Mouse (Mus musculus) ES-E14 (cell line): ENCODE data around the gene Dclk1. TPM values are rescaled to one million over a fixed set of nuclear protein-coding genes. Genes with fewer than 3 reads are reported as not detected.
"Not testable (repeated sequence)": the region's sequence is repeated elsewhere in the genome, so short reads cannot be mapped to it uniquely, and the experiment has no call there.

ENCODE experiments used
- DNase-seq: peaks from one replicate; pipeline ENCODE4 v3.0.0-alpha.2; 2013; ENCODE audit warnings: low read depth, low spot score
- H3K27ac ChIP-seq: 2 replicates; pipeline ENCODE4 v1.5.1; 2012; ENCODE audit warnings: low read depth, mild to moderate bottlenecking, low read length, moderate library complexity, mixed read lengths; ENCODE audit not compliant: poor library complexity, insufficient read depth, severe bottlenecking
- H3K36me3 ChIP-seq: 2 replicates; pipeline ENCODE4 v1.6.1; 2012; ENCODE audit warnings: mild to moderate bottlenecking, low read length, moderate library complexity, mixed read lengths; ENCODE audit not compliant: control insufficient read depth, poor library complexity, insufficient read depth, severe bottlenecking
- H3K4me1 ChIP-seq, 2 experiments: fragments of 150-350 bp in 1 of 2; sonication (generic) in 1 of 2; 2 replicates each; pipeline ENCODE4 v1.6.1; 2012; ENCODE audit warnings: low read length in 2 of 2, mild to moderate bottlenecking in 1 of 2, mixed read lengths in 1 of 2; ENCODE audit not compliant: control insufficient read depth in 2 of 2, insufficient read depth in 2 of 2, poor library complexity in 1 of 2
- H3K4me3 ChIP-seq, 2 experiments: fragments of 150-350 bp in 1 of 2; sonication (generic) in 1 of 2; 2 replicates each; pipeline ENCODE4 v1.5.1; 2012; ENCODE audit warnings: low read length in 2 of 2, low read depth in 1 of 2, mild to moderate bottlenecking in 1 of 2, mixed read lengths in 1 of 2; ENCODE audit not compliant: insufficient read depth in 1 of 2, poor library complexity in 1 of 2, severe bottlenecking in 1 of 2
- H3K9ac ChIP-seq: 2 replicates; pipeline ENCODE4 v1.6.1; 2012; ENCODE audit warnings: low read depth, mild to moderate bottlenecking, low read length, mixed read lengths; ENCODE audit not compliant: poor library complexity, insufficient read depth, severe bottlenecking
- H3K9me3 ChIP-seq: fragments of 150-350 bp; sonication (generic); 2 replicates; pipeline ENCODE4 v1.6.1; 2012; ENCODE audit warnings: low read depth, mild to moderate bottlenecking, low read length; ENCODE audit not compliant: control insufficient read depth, insufficient read depth
- CHD2 ChIP-seq: IDR thresholded peaks from 2 replicates; pipeline ENCODE4 v1.6.1; 2014; ENCODE audit warnings: mild to moderate bottlenecking, low read depth, low read length, inconsistent platforms
- HCFC1 ChIP-seq: IDR thresholded peaks from 2 replicates; pipeline ENCODE4 v1.6.1; 2012; ENCODE audit warnings: low read length, inconsistent platforms, borderline replicate concordance; ENCODE audit not compliant: insufficient read depth
- MAFK ChIP-seq: IDR thresholded peaks from 2 replicates; pipeline ENCODE4 v1.6.1; 2014; ENCODE audit warnings: mild to moderate bottlenecking, low read depth, low read length, inconsistent platforms; ENCODE audit not compliant: insufficient read depth
- ZC3H11A ChIP-seq: IDR thresholded peaks from 2 replicates; pipeline ENCODE4 v1.6.1; 2012; ENCODE audit warnings: low read depth, mild to moderate bottlenecking, inconsistent platforms, low read length, borderline replicate concordance
- ZNF384 ChIP-seq: IDR thresholded peaks from 2 replicates; pipeline ENCODE4 v1.6.1; 2012; ENCODE audit warnings: low read depth, low read length, inconsistent platforms
- in situ Hi-C, 2 experiments: fragments of 600-800 bp; cut with MboI; formaldehyde crosslinking; loops; one replicate each; pipeline ENCODE4 v1.15.1; 2025; ENCODE audit warnings: low sequenced_read_pairs in 2 of 2, inconsistent platforms in 1 of 2; ENCODE audit not compliant: unreplicated experiment in 2 of 2
- total RNA-seq: library from RNA; depleted of rRNA; stranded (reverse); fragments of 300-350 nt; gene quantifications from 2 replicates; pipeline ENCODE4 v1.2.3, GENCODE M21; 2012

Gene Dclk1
- total RNA-seq, 1 experiment, result 1.7 TPM

DNA sequence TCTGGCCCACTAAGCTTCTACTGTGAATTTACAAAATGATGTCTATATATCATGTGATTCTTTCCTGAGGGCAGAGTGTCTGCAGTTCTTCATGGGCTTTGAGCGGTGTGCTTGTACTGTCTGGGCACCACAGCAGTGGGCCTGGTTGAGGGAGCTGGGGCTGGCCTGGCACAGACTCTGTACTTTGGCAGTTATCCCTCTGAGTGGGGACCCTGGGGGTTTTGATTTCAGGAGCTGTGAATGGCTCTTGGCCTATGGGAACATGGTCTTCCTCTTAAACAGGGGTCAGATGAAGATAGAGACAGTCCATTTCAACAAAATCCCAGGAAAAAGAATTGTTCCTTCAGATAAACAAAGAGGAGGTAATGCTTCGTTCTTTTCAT, 45.8 kb upstream of the Dclk1 start:
- TF ChIP-seq CHD2 (no peak), ZC3H11A (no peak), ZNF384 (no peak), MAFK (no peak), HCFC1 (no peak)
- H3K9ac ChIP-seq, result no peak overlapping the region
- H3K4me3 ChIP-seq, result no peak overlapping the region
- no peak for DNase-seq
- H3K9me3 ChIP-seq, result no peaks in the 10 kb centered on the region
- H3K4me1 ChIP-seq, result no peaks in the 10 kb centered on the region
- H3K27ac ChIP-seq, result no peak overlapping the region
- H3K36me3 ChIP-seq, result no peaks in the 10 kb centered on the region; the same call in 1 of the 2 replicates
- in situ Hi-C loops, result no loop called here

DNA sequence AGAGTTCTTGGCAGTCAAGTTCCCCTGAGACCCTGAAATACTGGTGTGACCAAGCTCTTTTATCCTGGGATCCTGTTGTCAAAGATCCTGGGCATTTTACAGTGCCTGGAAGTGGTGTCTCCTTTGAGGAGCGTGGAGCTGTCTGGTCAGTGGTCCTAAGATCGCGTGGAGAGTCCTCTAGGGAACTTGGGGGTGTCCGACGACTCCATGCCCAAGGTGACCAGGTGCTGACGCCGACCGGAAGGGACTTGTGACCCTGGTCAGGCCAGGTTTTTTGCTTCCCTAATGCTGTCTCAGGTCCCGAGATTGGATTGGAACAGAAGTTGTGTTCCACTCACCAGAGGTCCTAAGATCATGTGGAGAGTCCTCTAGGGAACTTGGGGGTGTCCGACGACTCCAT, 38.5 kb upstream of the Dclk1 start:
- H3K27ac ChIP-seq, in situ Hi-C loops, H3K9ac ChIP-seq, H3K4me1 ChIP-seq, H3K4me3 ChIP-seq, DNase-seq, H3K36me3 ChIP-seq, H3K9me3 ChIP-seq: not testable (repeated sequence)

DNA sequence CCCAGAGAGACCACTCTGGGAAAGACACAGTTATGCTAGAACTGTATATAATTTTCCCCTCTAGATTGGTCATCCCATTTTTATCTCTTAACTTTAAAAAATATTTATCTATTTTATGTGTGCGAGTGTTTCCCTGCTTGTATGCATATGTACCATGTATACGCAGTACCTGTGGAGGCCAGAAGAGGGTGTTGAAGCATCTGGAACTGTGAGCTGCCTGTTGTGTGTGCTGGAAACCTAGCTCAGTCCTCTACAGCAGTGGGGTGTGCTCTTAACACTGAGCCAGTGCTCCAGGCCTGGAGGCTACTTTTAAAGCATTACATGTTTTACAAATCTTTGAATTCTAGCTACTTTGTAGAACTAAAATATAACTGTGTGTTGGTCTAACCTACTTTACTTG, 35.8 kb upstream of the Dclk1 start:
- in situ Hi-C loops, result no loop called here
- no peak overlapping the region for H3K4me3 ChIP-seq
- no peaks in the 10 kb centered on the region for H3K9me3 ChIP-seq
- DNase-seq, result no peak
- H3K36me3 ChIP-seq, result no peaks in the 10 kb centered on the region; the same call in 1 of the 2 replicates
- TF ChIP-seq CHD2, result no peak
- TF ChIP-seq HCFC1, result no peak
- TF ChIP-seq MAFK, result no peak
- TF ChIP-seq ZC3H11A, result no peak
- no peak for TF ChIP-seq ZNF384
- H3K9ac ChIP-seq, result no peak overlapping the region
- H3K27ac ChIP-seq, result no peak overlapping the region
- no peaks in the 10 kb centered on the region for H3K4me1 ChIP-seq

DNA sequence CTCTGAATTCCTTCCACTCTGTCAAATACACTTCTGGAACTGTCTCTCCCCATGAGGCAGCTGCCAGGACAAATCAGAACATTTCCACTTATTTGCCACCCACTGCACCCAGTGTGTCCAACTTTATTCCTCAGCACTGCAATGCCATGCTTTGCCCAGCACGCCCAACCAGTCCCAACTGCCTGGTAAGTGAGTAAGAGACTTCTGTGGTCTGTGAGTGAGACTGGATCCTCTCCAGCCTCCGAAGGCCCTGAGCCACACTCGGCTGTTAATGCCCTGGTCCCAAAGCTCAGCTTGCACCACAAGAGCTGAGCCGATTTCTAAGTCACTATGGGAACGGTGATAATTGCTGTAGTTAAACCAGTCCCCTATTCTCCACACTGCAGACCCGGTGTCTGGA, 34.5 kb upstream of the Dclk1 start:
- H3K4me1 ChIP-seq, result no peaks in the 10 kb centered on the region
- H3K9ac ChIP-seq, result no peak overlapping the region
- TF ChIP-seq CHD2 (no peak), ZNF384 (no peak), MAFK (no peak), ZC3H11A (no peak), HCFC1 (no peak)
- no peaks in the 10 kb centered on the region; the same call in 1 of the 2 replicates for H3K36me3 ChIP-seq
- H3K9me3 ChIP-seq, result no peaks in the 10 kb centered on the region
- no peak overlapping the region for H3K27ac ChIP-seq
- no peak overlapping the region for H3K4me3 ChIP-seq
- in situ Hi-C loops, result no loop called here
- DNase-seq, result no peak

DNA sequence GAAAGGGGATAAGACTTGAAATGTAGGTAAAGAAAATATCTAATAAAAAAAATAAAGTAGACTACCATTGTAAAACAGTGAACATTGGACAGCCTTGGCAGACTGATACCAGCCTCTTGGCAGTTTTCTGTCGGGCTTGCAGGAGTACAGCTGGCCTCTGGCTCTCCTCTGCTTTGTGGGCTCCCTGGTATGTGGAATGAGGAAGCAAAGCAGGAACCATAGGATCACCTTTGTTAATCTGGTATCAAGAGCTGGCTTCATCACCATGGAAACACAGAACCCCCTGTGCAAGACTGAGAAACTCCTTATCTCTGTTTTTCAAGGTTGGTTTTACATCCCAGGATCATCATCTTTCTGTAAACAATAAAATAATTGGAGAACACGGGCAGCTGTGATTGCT, 29.9 kb upstream of the Dclk1 start:
- no peak overlapping the region for H3K9ac ChIP-seq
- in situ Hi-C loops, result no loop called here
- H3K9me3 ChIP-seq, result no peaks in the 10 kb centered on the region
- no peak overlapping the region for H3K4me3 ChIP-seq
- no peaks in the 10 kb centered on the region for H3K4me1 ChIP-seq
- no peak overlapping the region for H3K27ac ChIP-seq
- TF ChIP-seq ZNF384, result no peak
- no peak for TF ChIP-seq ZC3H11A
- TF ChIP-seq MAFK, result no peak
- no peak for TF ChIP-seq CHD2
- H3K36me3 ChIP-seq, result no peaks in the 10 kb centered on the region
- DNase-seq, result no peak
